Mouse (Mus musculus): ENCODE measurements around the gene Msi2. TPM values are rescaled to one million over a fixed set of nuclear protein-coding genes. Genes with fewer than 3 reads are reported as not detected.

The Msi2 gene
- total RNA-seq, 2 experiments from 2014 or later: 196 to 206 TPM

GRCm38 (mm10) chr11:88508133-88508532, 210.2 kb downstream of the Msi2 start:
- intact Hi-C loops (cut with DNase I): no loop called here
- no peak for DNase-seq

- no peak for DNase-seq
- intact Hi-C loops (cut with DNase I): no loop called here
Observed at GRCm38 (mm10) chr11:88506544-88507419, 211.5 kb downstream of the Msi2 start.

GRCm38 (mm10) chr11:88506109-88506508, 212.2 kb downstream of the Msi2 start:
- intact Hi-C loops (cut with DNase I): no loop called here
- DNase-seq: no peak

GRCm38 (mm10) chr11:88502566-88502965, 215.7 kb downstream of the Msi2 start:
- intact Hi-C loops (cut with DNase I): no loop called here
- no peak for DNase-seq

- intact Hi-C loops (cut with DNase I): no loop called here
- no peak for DNase-seq
Observed at GRCm38 (mm10) chr11:88498491-88498890, 219.8 kb downstream of the Msi2 start.

- intact Hi-C loops (cut with DNase I): no loop called here
- DNase-seq: peak; percentile 39 to 51
Observed at GRCm38 (mm10) chr11:88496460-88496859, 221.9 kb downstream of the Msi2 start.

GRCm38 (mm10) chr11:88495759-88496158, 222.6 kb downstream of the Msi2 start:
- DNase-seq: no peak
- intact Hi-C loops (cut with DNase I): no loop called here

GRCm38 (mm10) chr11:88495018-88495417, 223.3 kb downstream of the Msi2 start:
- intact Hi-C loops (cut with DNase I): no loop called here
- no peak for DNase-seq

GRCm38 (mm10) chr11:88493795-88494559, 224.3 kb downstream of the Msi2 start:
- no peak for DNase-seq
- intact Hi-C loops (cut with DNase I): no loop called here

GRCm38 (mm10) chr11:88492585-88492984, 225.7 kb downstream of the Msi2 start:
- DNase-seq: no peak
- intact Hi-C loops (cut with DNase I): no loop called here

- intact Hi-C loops (cut with DNase I): no loop called here
- peak in 1 of 2 experiments; percentile 25 for DNase-seq
Observed at GRCm38 (mm10) chr11:88489985-88490384, 228.3 kb downstream of the Msi2 start.

- intact Hi-C loops (cut with DNase I): no loop called here
- DNase-seq: peak; percentile 27 to 42
Observed at GRCm38 (mm10) chr11:88488941-88489724, 229.2 kb downstream of the Msi2 start.

- no peak for DNase-seq
- intact Hi-C loops (cut with DNase I): no loop called here
Observed at GRCm38 (mm10) chr11:88488175-88488940, 230.0 kb downstream of the Msi2 start.

GRCm38 (mm10) chr11:88485987-88486386, 232.3 kb downstream of the Msi2 start:
- intact Hi-C loops (cut with DNase I): no loop called here
- DNase-seq: no peak

GRCm38 (mm10) chr11:88485088-88485487, 233.2 kb downstream of the Msi2 start:
- DNase-seq: no peak
- intact Hi-C loops (cut with DNase I): no loop called here

- intact Hi-C loops (cut with DNase I): no loop called here
- DNase-seq: no peak
Observed at GRCm38 (mm10) chr11:88484047-88484446, 234.3 kb downstream of the Msi2 start.

- no peak for DNase-seq
- intact Hi-C loops (cut with DNase I): no loop called here
Observed at GRCm38 (mm10) chr11:88482636-88483035, 235.7 kb downstream of the Msi2 start.

- intact Hi-C loops (cut with DNase I): no loop called here
- DNase-seq: no peak
Observed at GRCm38 (mm10) chr11:88482236-88482635, 236.1 kb downstream of the Msi2 start.

GRCm38 (mm10) chr11:88481602-88482161, 236.6 kb downstream of the Msi2 start:
- intact Hi-C loops (cut with DNase I): no loop called here
- no peak for DNase-seq
